Mouse (Mus musculus): ENCODE measurements around the gene Pde11a.

Pde11a gene

GRCm38 (mm10) chr2:76058661-76059467, 279.7 kb downstream of the Pde11a start:
- DNase-seq (ENCODE audit: extremely low read depth, low read depth): no peak

GRCm38 (mm10) chr2:76057555-76057954, 281.0 kb downstream of the Pde11a start:
- no peak for DNase-seq (ENCODE audit: extremely low read depth, low read depth)

GRCm38 (mm10) chr2:76053748-76054331, 284.7 kb downstream of the Pde11a start:
- no peak for DNase-seq (ENCODE audit: extremely low read depth, low read depth)

- no peak for DNase-seq (ENCODE audit: extremely low read depth, low read depth)
Observed at GRCm38 (mm10) chr2:76052897-76053505, 285.6 kb downstream of the Pde11a start.

- no peak for DNase-seq (ENCODE audit: extremely low read depth, low read depth)
Observed at GRCm38 (mm10) chr2:76051385-76051784, 287.2 kb downstream of the Pde11a start.

- no peak for DNase-seq (ENCODE audit: extremely low read depth, low read depth)
Observed at GRCm38 (mm10) chr2:76050911-76051310, 287.7 kb downstream of the Pde11a start.

GRCm38 (mm10) chr2:76050092-76050491, 288.5 kb downstream of the Pde11a start:
- no peak for DNase-seq (ENCODE audit: extremely low read depth, low read depth)

- no peak for DNase-seq (ENCODE audit: extremely low read depth, low read depth)
Observed at GRCm38 (mm10) chr2:76049529-76049928, 289.0 kb downstream of the Pde11a start.

GRCm38 (mm10) chr2:76047740-76048139, 290.8 kb downstream of the Pde11a start:
- DNase-seq (ENCODE audit: extremely low read depth, low read depth): no peak

GRCm38 (mm10) chr2:76042210-76042609, 296.4 kb downstream of the Pde11a start:
- peak; percentile 73 for DNase-seq (ENCODE audit: extremely low read depth, low read depth)

- DNase-seq (ENCODE audit: extremely low read depth, low read depth): peak; percentile 20
Observed at GRCm38 (mm10) chr2:76040116-76040515, 298.5 kb downstream of the Pde11a start.

- no peak for DNase-seq (ENCODE audit: extremely low read depth, low read depth)
Observed at GRCm38 (mm10) chr2:76030080-76030479, 308.5 kb downstream of the Pde11a start.

- DNase-seq (ENCODE audit: extremely low read depth, low read depth): no peak
Observed at GRCm38 (mm10) chr2:76029081-76029901, 309.3 kb downstream of the Pde11a start.

- DNase-seq (ENCODE audit: extremely low read depth, low read depth): no peak
Observed at GRCm38 (mm10) chr2:76016890-76017289, 321.7 kb downstream of the Pde11a start.

- DNase-seq (ENCODE audit: extremely low read depth, low read depth): no peak
Observed at GRCm38 (mm10) chr2:76016136-76016535, 322.4 kb downstream of the Pde11a start.

GRCm38 (mm10) chr2:76015460-76015859, 323.1 kb downstream of the Pde11a start:
- no peak for DNase-seq (ENCODE audit: extremely low read depth, low read depth)

GRCm38 (mm10) chr2:76014659-76015058, 323.9 kb downstream of the Pde11a start:
- no peak for DNase-seq (ENCODE audit: extremely low read depth, low read depth)

- DNase-seq (ENCODE audit: extremely low read depth, low read depth): no peak
Observed at GRCm38 (mm10) chr2:76006194-76006593, 332.4 kb downstream of the Pde11a start.

- no peak for DNase-seq (ENCODE audit: extremely low read depth, low read depth)
Observed at GRCm38 (mm10) chr2:76002899-76003298, 335.7 kb downstream of the Pde11a start.

- DNase-seq (ENCODE audit: extremely low read depth, low read depth): peak; percentile 12
Observed at GRCm38 (mm10) chr2:76001392-76001791, 337.2 kb downstream of the Pde11a start.

GRCm38 (mm10) chr2:75999636-76000035, 338.9 kb downstream of the Pde11a start:
- no peak for DNase-seq (ENCODE audit: extremely low read depth, low read depth)

- no peak for DNase-seq (ENCODE audit: extremely low read depth, low read depth)
Observed at GRCm38 (mm10) chr2:75998692-75999091, 339.9 kb downstream of the Pde11a start.

All from MEL-GATA-1-ER (cell line).